Mouse (Mus musculus): ENCODE measurements around the gene Fam184a.

DNA sequence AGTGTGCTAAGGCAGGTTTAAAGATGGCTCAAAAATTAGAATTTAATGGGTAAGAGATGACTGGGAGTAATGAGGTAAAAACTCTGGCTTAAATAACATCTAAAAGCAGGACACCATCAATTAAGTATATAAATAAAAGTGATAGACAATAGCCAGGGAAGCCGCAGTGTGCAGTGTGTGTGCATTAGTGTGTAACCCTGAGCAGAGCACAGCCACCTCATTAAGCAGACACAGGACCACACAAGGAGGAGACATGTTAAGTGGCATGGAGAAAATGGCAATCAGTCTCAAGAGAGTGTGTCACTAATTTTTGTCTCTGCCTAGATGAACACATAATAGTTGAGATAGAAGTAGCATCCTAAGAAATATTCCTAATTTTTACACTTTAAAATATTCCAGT is 62.4 kb downstream of the Fam184a start:
- no peak for TF ChIP-seq POLR2A (IDR thresholded peaks at IDR 0.05; ENCODE audit: insufficient read length, low read depth)
- no peak for TF ChIP-seq USF1 (IDR thresholded peaks at IDR 0.05; ENCODE audit: low read depth)
- no peak for TF ChIP-seq MAX (IDR thresholded peaks at IDR 0.05; ENCODE audit: low read depth)
- no peak for TF ChIP-seq TCF12 (IDR thresholded peaks at IDR 0.05; ENCODE audit: insufficient read depth, poor library complexity, severe bottlenecking)
- TF ChIP-seq TCF3 (IDR thresholded peaks at IDR 0.05; ENCODE audit: insufficient read length, low read depth), result no peak
- TF ChIP-seq SRF (IDR thresholded peaks at IDR 0.05; ENCODE audit: control insufficient read depth, insufficient read length, low read depth), result no peak
- TF ChIP-seq MYOD1 (IDR thresholded peaks at IDR 0.05; ENCODE audit: control insufficient read depth in 1 of 3, insufficient read length in 2 of 3, low read depth in 2 of 3), result no peak
- TF ChIP-seq POLR2AphosphoS2 (IDR thresholded peaks at IDR 0.05; ENCODE audit: insufficient read length, low read depth), result no peak
